Mouse (Mus musculus) hindbrain, embryonic 12.5 days (tissue): ENCODE measurements around the gene Usp36. TPM values are rescaled to one million over a fixed set of nuclear protein-coding genes. Genes with fewer than 3 reads are reported as not detected.
"Not testable (repeated sequence)": the region's sequence is repeated elsewhere in the genome, so short reads cannot be mapped to it uniquely, and the experiment has no call there.

Source experiments
- ATAC-seq: fragments of 200-750 bp; cut with Nextera tagmentation; 2 replicates; pipeline ENCODE4 v1.8.0; 2017; ENCODE audit warnings: moderate TSS enrichment; ENCODE audit not compliant: low FRiP score
- H3K27ac ChIP-seq: fragments of 300-500 bp; sonication (generic); 2 replicates; pipeline ENCODE4 v1.5.1; 2016; ENCODE audit warnings: mild to moderate bottlenecking
- H3K27me3 ChIP-seq: fragments of 300-500 bp; sonication (generic); 2 replicates; pipeline ENCODE4 v1.6.1; 2016; ENCODE audit warnings: mild to moderate bottlenecking
- H3K36me3 ChIP-seq: fragments of 300-500 bp; sonication (generic); 2 replicates; pipeline ENCODE4 v1.6.1; 2016; ENCODE audit warnings: mild to moderate bottlenecking
- H3K4me1 ChIP-seq: fragments of 300-500 bp; sonication (generic); 2 replicates; pipeline ENCODE4 v1.6.1; 2016
- H3K4me2 ChIP-seq: fragments of 300-500 bp; sonication (generic); replicated peaks from 2 replicates; pipeline ENCODE4 v1.6.1; 2016; ENCODE audit warnings: mild to moderate bottlenecking
- H3K4me3 ChIP-seq: fragments of 300-500 bp; sonication (generic); 2 replicates; pipeline ENCODE4 v1.5.1; 2016; ENCODE audit warnings: mild to moderate bottlenecking
- H3K9ac ChIP-seq: fragments of 300-500 bp; sonication (generic); 2 replicates; pipeline ENCODE4 v1.6.1; 2016; ENCODE audit warnings: mild to moderate bottlenecking, moderate library complexity
- H3K9me3 ChIP-seq: fragments of 300-500 bp; sonication (generic); replicated peaks from 2 replicates; pipeline ENCODE4 v1.6.1; 2016; ENCODE audit warnings: mild to moderate bottlenecking
- WGBS: fragments of 180-500 bp; shearing (Covaris S2); methylation state at CpG from one replicate; pipeline ENCODE4 v1.1.7; 2016; 5-methylcytosine and 5-hydroxymethylcytosine counted together
- polyA plus RNA-seq: library from polyadenylated mRNA; unstranded; fragments of >200 nt; fragmentation: Nextera tagmentation; extraction: Ambion mirVana; gene quantifications from 2 replicates; pipeline ENCODE4 v1.2.1, GENCODE M21; 2016

Gene Usp36
- polyA plus RNA-seq, 1 experiment from 2014 or later, result 19.9 TPM

GRCm38 (mm10) chr11:118323974-118324373 lies 33.9 kb upstream of the Usp36 start:
- ATAC-seq, result no peak
- Histone ChIP-seq H3K27ac (no peak overlapping the region), H3K4me1 (peaks cover 41% of the 10 kb centered on the region), H3K9me3 (no peaks in the 10 kb centered on the region), H3K4me2 (no peak overlapping the region), H3K9ac (no peak overlapping the region), H3K36me3 (peaks cover 12% of the 10 kb centered on the region; the same call in 1 of the 2 replicates), H3K4me3 (no peak overlapping the region), H3K27me3 (no peaks in the 10 kb centered on the region)
- 87% methylated on average over 5 of the region's 5 CpGs for whole genome bisulfite sequencing

GRCm38 (mm10) chr11:118322647-118323046 lies 32.6 kb upstream of the Usp36 start:
- Histone ChIP-seq H3K9ac (no peak overlapping the region), H3K4me3 (no peak overlapping the region), H3K36me3 (peaks cover 18% of the 10 kb centered on the region; the same call in 1 of the 2 replicates), H3K9me3 (no peaks in the 10 kb centered on the region), H3K27me3 (no peaks in the 10 kb centered on the region), H3K27ac (no peak overlapping the region), H3K4me1 (peaks cover 32% of the 10 kb centered on the region), H3K4me2 (no peak overlapping the region)
- WGBS, result 48% methylated on average over 3 of the region's 3 CpGs
- ATAC-seq, result no peak

GRCm38 (mm10) chr11:118321971-118322370 lies 31.9 kb upstream of the Usp36 start:
- Histone ChIP-seq H3K27me3 (no peaks in the 10 kb centered on the region), H3K4me3 (no peak overlapping the region), H3K9ac (no peak overlapping the region), H3K4me1 (peaks cover 25% of the 10 kb centered on the region), H3K4me2 (no peak overlapping the region), H3K36me3 (peaks cover 19% of the 10 kb centered on the region; the same call in 1 of the 2 replicates), H3K9me3 (no peaks in the 10 kb centered on the region), H3K27ac (no peak overlapping the region)
- 76% methylated on average over 4 of the region's 4 CpGs for WGBS
- no peak for ATAC-seq

GRCm38 (mm10) chr11:118321500-118321899 lies 31.5 kb upstream of the Usp36 start:
- Histone ChIP-seq H3K27ac (no peak overlapping the region), H3K4me3 (no peak overlapping the region), H3K9me3 (no peaks in the 10 kb centered on the region), H3K4me1 (peaks cover 22% of the 10 kb centered on the region), H3K36me3 (peaks cover 21% of the 10 kb centered on the region; the same call in 1 of the 2 replicates), H3K4me2 (no peak overlapping the region), H3K9ac (no peak overlapping the region), H3K27me3 (no peaks in the 10 kb centered on the region)
- no peak for ATAC-seq
- WGBS, result 75% methylated on average over 7 of the region's 7 CpGs

GRCm38 (mm10) chr11:118318678-118319077 lies 28.6 kb upstream of the Usp36 start:
- WGBS, result 62% methylated on average over 5 of the region's 5 CpGs
- ATAC-seq, result no peak
- H3K9me3 ChIP-seq, result no peaks in the 10 kb centered on the region

GRCm38 (mm10) chr11:118317129-118317528 lies 27.1 kb upstream of the Usp36 start:
- H3K27me3 ChIP-seq, result no peaks in the 10 kb centered on the region
- peaks cover 9% of the 10 kb centered on the region; the same call in 1 of the 2 replicates for H3K4me1 ChIP-seq
- H3K4me2 ChIP-seq, result no peak overlapping the region
- ATAC-seq, result no peak
- no peak overlapping the region for H3K9ac ChIP-seq
- WGBS, result 24% methylated on average over 7 of the region's 7 CpGs
- no peaks in the 10 kb centered on the region for H3K9me3 ChIP-seq
- peaks cover 32% of the 10 kb centered on the region; the same call in 1 of the 2 replicates for H3K36me3 ChIP-seq
- no peak overlapping the region for H3K27ac ChIP-seq
- H3K4me3 ChIP-seq, result no peak overlapping the region

More at GRCm38 (mm10) chr11:118318678-118319077, 28.6 kb upstream of the Usp36 start:
- Histone ChIP-seq H3K9ac (no peak overlapping the region), H3K4me3 (no peak overlapping the region), H3K4me1 (peaks cover 14% of the 10 kb centered on the region; the same call in 1 of the 2 replicates), H3K27ac (no peak overlapping the region), H3K4me2 (no peak overlapping the region), H3K27me3 (no peaks in the 10 kb centered on the region), H3K36me3 (peaks cover 32% of the 10 kb centered on the region; the same call in 1 of the 2 replicates)

- Histone ChIP-seq H3K4me3 (no peak overlapping the region), H3K9me3 (no peaks in the 10 kb centered on the region), H3K9ac (no peak overlapping the region), H3K27ac (no peak overlapping the region), H3K27me3 (no peaks in the 10 kb centered on the region), H3K4me1 (peaks cover under 1% of the 10 kb centered on the region; the same call in 1 of the 2 replicates), H3K36me3 (peaks cover 32% of the 10 kb centered on the region; the same call in 1 of the 2 replicates), H3K4me2 (no peak overlapping the region)
- ATAC-seq, result no peak
- 85% methylated on average over 8 of the region's 8 CpGs for WGBS
These were observed 26.3 kb upstream of the Usp36 start for GRCm38 (mm10) chr11:118316231-118316806.

GRCm38 (mm10) chr11:118312132-118312723 lies 22.2 kb upstream of the Usp36 start:
- H3K4me3 ChIP-seq, result no peak overlapping the region
- 86% methylated on average over 6 of the region's 6 CpGs for WGBS
- H3K4me2 ChIP-seq, result no peak overlapping the region
- H3K9me3 ChIP-seq, result peaks cover 10% of the 10 kb centered on the region; the same call in 1 of the 2 replicates
- H3K9ac ChIP-seq, result no peak overlapping the region
- H3K27me3 ChIP-seq, result no peaks in the 10 kb centered on the region
- H3K4me1 ChIP-seq, result no peaks in the 10 kb centered on the region
- H3K36me3 ChIP-seq, result peaks cover 47% of the 10 kb centered on the region
- H3K27ac ChIP-seq, result no peak overlapping the region
- no peak for ATAC-seq

GRCm38 (mm10) chr11:118307962-118308361 lies 17.9 kb upstream of the Usp36 start:
- H3K4me1 ChIP-seq, H3K9ac ChIP-seq, H3K4me3 ChIP-seq, H3K4me2 ChIP-seq, H3K27ac ChIP-seq, ATAC-seq, H3K27me3 ChIP-seq: not testable (repeated sequence)
- H3K9me3 ChIP-seq, result peaks cover 10% of the 10 kb centered on the region; the same call in 1 of the 2 replicates
- peaks cover 39% of the 10 kb centered on the region for H3K36me3 ChIP-seq
- 86% methylated on average over 2 of the region's 2 CpGs for WGBS

- not testable (repeated sequence) for ATAC-seq
These were observed 13.9 kb upstream of the Usp36 start for GRCm38 (mm10) chr11:118303959-118304358.

GRCm38 (mm10) chr11:118298810-118299209 lies 8.8 kb upstream of the Usp36 start:
- Histone ChIP-seq H3K9me3 (no peaks in the 10 kb centered on the region), H3K4me1 (0 out of 2 replicates have a peak, but pooled peaks cover 3% of the 10 kb centered on the region), H3K4me3 (no peak overlapping the region), H3K4me2 (no peak overlapping the region), H3K27me3 (no peaks in the 10 kb centered on the region), H3K9ac (no peak overlapping the region), H3K27ac (no peak overlapping the region), H3K36me3 (peaks cover 14% of the 10 kb centered on the region)
- ATAC-seq, result no peak
- WGBS, result 68% methylated on average over 2 of the region's 2 CpGs

More at GRCm38 (mm10) chr11:118303959-118304358, 13.9 kb upstream of the Usp36 start:
- not testable (repeated sequence) for H3K9ac ChIP-seq, H3K27ac ChIP-seq, H3K27me3 ChIP-seq, H3K4me3 ChIP-seq, H3K4me2 ChIP-seq, H3K4me1 ChIP-seq
- Histone ChIP-seq H3K9me3 (peaks cover 10% of the 10 kb centered on the region; the same call in 1 of the 2 replicates), H3K36me3 (peaks cover 25% of the 10 kb centered on the region)
- 84% methylated on average over 4 of the region's 4 CpGs for WGBS

- Histone ChIP-seq H3K27ac (no peak overlapping the region), H3K4me2 (no peak overlapping the region), H3K4me3 (no peak overlapping the region), H3K9ac (no peak overlapping the region), H3K4me1 (0 out of 2 replicates have a peak, but pooled peaks cover 3% of the 10 kb centered on the region), H3K9me3 (no peaks in the 10 kb centered on the region), H3K36me3 (peaks cover 6% of the 10 kb centered on the region), H3K27me3 (no peaks in the 10 kb centered on the region)
- ATAC-seq, result no peak
- 87% methylated on average over 3 of the region's 3 CpGs for WGBS
These were observed 7.9 kb upstream of the Usp36 start for GRCm38 (mm10) chr11:118297967-118298366.
